Mouse (Mus musculus) neural tube, embryonic 13.5 days (tissue): ENCODE measurements around the gene Meox1. TPM values are rescaled to one million over a fixed set of nuclear protein-coding genes. Genes with fewer than 3 reads are reported as not detected.
A peak's percentile ranks its signal among the peaks of the same experiment; 100 is the strongest.

Source experiments
- ATAC-seq: fragments of 200-750 bp; cut with Nextera tagmentation; 2 replicates; pipeline ENCODE4 v1.8.0; 2017; ENCODE audit warnings: low read depth, mild to moderate bottlenecking, moderate TSS enrichment, moderate library complexity
- H3K27ac ChIP-seq: fragments of 300-500 bp; sonication (generic); replicated peaks from 2 replicates; pipeline ENCODE4 v1.5.1; 2015; ENCODE audit warnings: moderate library complexity, mild to moderate bottlenecking, inconsistent platforms
- H3K27me3 ChIP-seq: fragments of 300-500 bp; sonication (generic); 2 replicates; pipeline ENCODE4 v1.6.1; 2015; ENCODE audit warnings: mild to moderate bottlenecking, inconsistent platforms
- H3K36me3 ChIP-seq: fragments of 300-500 bp; sonication (generic); 2 replicates; pipeline ENCODE4 v1.6.1; 2015; ENCODE audit warnings: mild to moderate bottlenecking, inconsistent platforms
- H3K4me1 ChIP-seq: fragments of 300-500 bp; sonication (generic); replicated peaks from 2 replicates; pipeline ENCODE4 v1.6.1; 2015; ENCODE audit warnings: inconsistent platforms
- H3K4me2 ChIP-seq: fragments of 300-500 bp; sonication (generic); 2 replicates; pipeline ENCODE4 v1.6.1; 2015; ENCODE audit warnings: inconsistent platforms, mild to moderate bottlenecking, moderate library complexity
- H3K4me3 ChIP-seq: fragments of 300-500 bp; sonication (generic); 2 replicates; pipeline ENCODE4 v1.5.1; 2015; ENCODE audit warnings: mild to moderate bottlenecking, inconsistent platforms
- H3K9ac ChIP-seq: fragments of 300-500 bp; sonication (generic); 2 replicates; pipeline ENCODE4 v1.6.1; 2015; ENCODE audit warnings: moderate library complexity, mild to moderate bottlenecking, inconsistent platforms
- H3K9me3 ChIP-seq: fragments of 300-500 bp; sonication (generic); 2 replicates; pipeline ENCODE4 v1.6.1; 2016; ENCODE audit warnings: inconsistent platforms
- WGBS: fragments of 180-500 bp; shearing (Covaris S2); methylation state at CpG from one replicate; pipeline ENCODE4 v1.1.7; 2015; 5-methylcytosine and 5-hydroxymethylcytosine counted together
- polyA plus RNA-seq: library from polyadenylated mRNA; unstranded; fragments of >200 nt; fragmentation: Nextera tagmentation; extraction: Ambion mirVana; gene quantifications from 2 replicates; pipeline ENCODE4 v1.2.1, GENCODE M21; 2015

The Meox1 gene
- polyA plus RNA-seq, 1 experiment from 2014 or later, result 1.4 TPM

- no peak overlapping the region for H3K9ac ChIP-seq
- no peak overlapping the region for H3K4me3 ChIP-seq
- 66% methylated on average over 5 of the region's 5 CpGs for WGBS
- no peak overlapping the region for H3K4me2 ChIP-seq
- H3K4me1 ChIP-seq, result peaks cover 36% of the 10 kb centered on the region
- no peak overlapping the region for H3K27ac ChIP-seq
- peak; percentile 47; the same call in 1 of the 2 replicates for ATAC-seq
- H3K27me3 ChIP-seq, result no peaks in the 10 kb centered on the region
- H3K36me3 ChIP-seq, result no peaks in the 10 kb centered on the region
- no peaks in the 10 kb centered on the region for H3K9me3 ChIP-seq
Observed at GRCm38 (mm10) chr11:101874978-101875377, 19.2 kb downstream of the Meox1 start.

GRCm38 (mm10) chr11:101873909-101874308 is 20.3 kb downstream of the Meox1 start:
- Histone ChIP-seq H3K4me3 (no peak overlapping the region), H3K9me3 (no peaks in the 10 kb centered on the region), H3K4me2 (no peak overlapping the region), H3K4me1 (peaks cover 35% of the 10 kb centered on the region), H3K27me3 (no peaks in the 10 kb centered on the region), H3K9ac (no peak overlapping the region), H3K27ac (no peak overlapping the region), H3K36me3 (no peaks in the 10 kb centered on the region)
- ATAC-seq, result no peak
- WGBS, result 74% methylated on average over 8 of the region's 8 CpGs

GRCm38 (mm10) chr11:101871435-101871834 is 22.7 kb downstream of the Meox1 start:
- Histone ChIP-seq H3K9me3 (no peaks in the 10 kb centered on the region), H3K27me3 (no peaks in the 10 kb centered on the region), H3K4me3 (no peak overlapping the region), H3K9ac (no peak overlapping the region), H3K4me2 (no peak overlapping the region), H3K27ac (no peak overlapping the region), H3K4me1 (peaks cover 29% of the 10 kb centered on the region), H3K36me3 (no peaks in the 10 kb centered on the region)
- WGBS, result 34% methylated on average over 6 of the region's 6 CpGs
- no peak for ATAC-seq

GRCm38 (mm10) chr11:101870067-101870765 is 24.0 kb downstream of the Meox1 start:
- no peaks in the 10 kb centered on the region for H3K36me3 ChIP-seq
- no peaks in the 10 kb centered on the region for H3K9me3 ChIP-seq
- no peaks in the 10 kb centered on the region for H3K27me3 ChIP-seq
- H3K9ac ChIP-seq, result no peak overlapping the region
- peaks cover 26% of the 10 kb centered on the region for H3K4me1 ChIP-seq
- no peak overlapping the region for H3K27ac ChIP-seq
- H3K4me2 ChIP-seq, result no peak overlapping the region
- WGBS, result 55% methylated on average over 18 of the region's 18 CpGs
- no peak for ATAC-seq
- no peak overlapping the region for H3K4me3 ChIP-seq

GRCm38 (mm10) chr11:101867513-101868052 is 26.6 kb downstream of the Meox1 start:
- Histone ChIP-seq H3K4me1 (peaks cover 21% of the 10 kb centered on the region), H3K4me3 (no peak overlapping the region), H3K9ac (no peak overlapping the region), H3K27me3 (no peaks in the 10 kb centered on the region), H3K9me3 (no peaks in the 10 kb centered on the region), H3K4me2 (no peak overlapping the region), H3K27ac (no peak overlapping the region), H3K36me3 (no peaks in the 10 kb centered on the region)
- ATAC-seq, result no peak
- WGBS, result 72% methylated on average over 12 of the region's 12 CpGs

- Histone ChIP-seq H3K27me3 (no peaks in the 10 kb centered on the region), H3K9ac (no peak overlapping the region), H3K4me3 (no peak overlapping the region), H3K27ac (no peak overlapping the region), H3K36me3 (no peaks in the 10 kb centered on the region), H3K4me1 (no peaks in the 10 kb centered on the region), H3K4me2 (no peak overlapping the region), H3K9me3 (no peaks in the 10 kb centered on the region)
- WGBS, result 17% methylated on average over 4 of the region's 5 CpGs
- ATAC-seq, result no peak
Observed at GRCm38 (mm10) chr11:101858742-101859141, 35.4 kb downstream of the Meox1 start.

GRCm38 (mm10) chr11:101855950-101856712 is 38.0 kb downstream of the Meox1 start:
- ATAC-seq, result no peak

GRCm38 (mm10) chr11:101851042-101851441 is 43.1 kb downstream of the Meox1 start:
- H3K27ac ChIP-seq, result no peak overlapping the region
- WGBS, result 78% methylated on average over 7 of the region's 7 CpGs
- no peaks in the 10 kb centered on the region for H3K36me3 ChIP-seq
- no peak overlapping the region for H3K4me2 ChIP-seq
- no peaks in the 10 kb centered on the region for H3K9me3 ChIP-seq
- H3K4me3 ChIP-seq, result no peak overlapping the region
- no peak for ATAC-seq
- H3K9ac ChIP-seq, result no peak overlapping the region
- H3K27me3 ChIP-seq, result no peaks in the 10 kb centered on the region
- H3K4me1 ChIP-seq, result peaks cover 12% of the 10 kb centered on the region

More at GRCm38 (mm10) chr11:101855950-101856712, 38.0 kb downstream of the Meox1 start:
- H3K4me2 ChIP-seq, result no peak overlapping the region
- no peaks in the 10 kb centered on the region for H3K9me3 ChIP-seq
- H3K36me3 ChIP-seq, result no peaks in the 10 kb centered on the region
- 79% methylated on average over 9 of the region's 9 CpGs for WGBS
- H3K9ac ChIP-seq, result no peak overlapping the region
- H3K4me1 ChIP-seq, result peaks cover 9% of the 10 kb centered on the region
- no peak overlapping the region for H3K27ac ChIP-seq
- H3K4me3 ChIP-seq, result no peak overlapping the region
- H3K27me3 ChIP-seq, result no peaks in the 10 kb centered on the region

- no peak for ATAC-seq
- Histone ChIP-seq H3K4me2 (no peak overlapping the region), H3K9me3 (no peaks in the 10 kb centered on the region), H3K36me3 (no peaks in the 10 kb centered on the region), H3K27ac (no peak overlapping the region), H3K9ac (no peak overlapping the region), H3K4me3 (no peak overlapping the region), H3K4me1 (peaks cover 12% of the 10 kb centered on the region), H3K27me3 (no peaks in the 10 kb centered on the region)
- 84% methylated on average over 4 of the region's 4 CpGs for WGBS
Observed at GRCm38 (mm10) chr11:101849286-101849685, 44.9 kb downstream of the Meox1 start.

GRCm38 (mm10) chr11:101847509-101847908 is 46.7 kb downstream of the Meox1 start:
- Histone ChIP-seq H3K36me3 (no peaks in the 10 kb centered on the region), H3K9me3 (no peaks in the 10 kb centered on the region), H3K27ac (no peak overlapping the region), H3K4me1 (peaks cover 12% of the 10 kb centered on the region), H3K4me3 (no peak overlapping the region), H3K4me2 (no peak overlapping the region), H3K27me3 (no peaks in the 10 kb centered on the region), H3K9ac (no peak overlapping the region)
- 79% methylated on average over 5 of the region's 5 CpGs for WGBS
- no peak for ATAC-seq

- Histone ChIP-seq H3K9me3 (peaks cover 5% of the 10 kb centered on the region), H3K4me1 (peaks cover 3% of the 10 kb centered on the region; the same call in 1 of the 2 replicates), H3K27ac (no peak overlapping the region), H3K36me3 (no peaks in the 10 kb centered on the region), H3K4me3 (no peak overlapping the region), H3K4me2 (no peak overlapping the region), H3K27me3 (no peaks in the 10 kb centered on the region), H3K9ac (no peak overlapping the region)
- 89% methylated on average over 3 of the region's 3 CpGs for WGBS
- ATAC-seq, result no peak
Observed at GRCm38 (mm10) chr11:101842773-101843163, 51.4 kb downstream of the Meox1 start.

GRCm38 (mm10) chr11:101841998-101842772 is 52.0 kb downstream of the Meox1 start:
- Histone ChIP-seq H3K27ac (no peak overlapping the region), H3K4me2 (no peak overlapping the region), H3K4me3 (no peak overlapping the region), H3K9ac (no peak overlapping the region), H3K36me3 (no peaks in the 10 kb centered on the region), H3K27me3 (no peaks in the 10 kb centered on the region), H3K9me3 (peaks cover 5% of the 10 kb centered on the region), H3K4me1 (peaks cover 3% of the 10 kb centered on the region; the same call in 1 of the 2 replicates)
- no peak for ATAC-seq
- WGBS, result 76% methylated on average over 15 of the region's 15 CpGs
